Mouse (Mus musculus): Measurements from ENCODE around the gene Inpp5b.

Gene Inpp5b

DNA sequence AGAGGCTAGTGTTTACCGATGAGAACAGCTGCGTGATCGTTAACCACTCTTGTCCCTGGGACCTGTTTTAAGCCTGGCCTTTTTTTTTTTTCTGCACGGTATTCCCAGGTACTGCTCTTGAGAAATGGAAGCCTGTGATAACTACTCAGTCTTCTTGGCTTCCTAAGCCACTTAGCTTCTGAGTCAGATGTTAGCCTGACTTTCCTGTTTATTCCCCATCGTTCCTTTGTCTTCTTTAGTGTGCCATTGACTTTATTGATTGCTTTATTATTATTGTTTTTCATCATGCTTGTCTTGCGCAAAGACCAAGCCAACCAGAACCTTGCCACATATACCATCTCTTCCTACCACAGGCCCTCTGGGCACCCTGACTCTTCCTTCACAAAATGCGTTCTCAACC is 68.4 kb downstream of the Inpp5b start:
- no peak for DNase-seq (ENCODE audit: low read depth, low spot score)

DNA sequence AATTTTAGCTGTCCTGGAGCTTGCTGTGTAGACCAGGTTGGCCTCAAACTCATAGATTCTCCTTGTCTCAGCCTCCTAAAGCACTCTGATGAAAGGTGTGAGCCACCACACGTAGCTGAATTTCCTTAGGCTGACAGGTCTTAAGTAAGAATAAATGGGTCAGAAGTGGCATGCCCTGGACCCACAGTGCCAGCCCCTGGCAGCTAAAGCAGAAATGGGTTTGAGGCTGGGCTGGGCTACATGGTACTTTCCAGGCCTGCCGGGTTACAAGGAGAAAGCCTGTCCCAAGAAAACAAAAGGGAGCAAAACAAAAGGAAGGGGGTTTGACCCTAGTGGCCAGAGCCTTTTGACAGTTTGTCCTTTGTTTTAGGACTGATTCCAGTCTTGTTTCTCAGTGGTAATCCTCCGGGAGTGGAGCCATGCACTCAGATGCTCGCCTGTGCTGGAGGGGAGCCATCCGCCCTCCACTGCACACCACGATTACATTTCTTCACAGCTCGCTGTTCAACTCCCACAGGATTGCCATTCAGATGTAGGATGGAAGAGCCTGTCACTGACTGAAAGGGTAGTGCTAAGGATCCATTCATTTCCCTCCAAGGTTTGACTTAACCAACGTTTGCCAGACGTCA is 69.8 kb downstream of the Inpp5b start:
- no peak for DNase-seq (ENCODE audit: low read depth, low spot score)

DNA sequence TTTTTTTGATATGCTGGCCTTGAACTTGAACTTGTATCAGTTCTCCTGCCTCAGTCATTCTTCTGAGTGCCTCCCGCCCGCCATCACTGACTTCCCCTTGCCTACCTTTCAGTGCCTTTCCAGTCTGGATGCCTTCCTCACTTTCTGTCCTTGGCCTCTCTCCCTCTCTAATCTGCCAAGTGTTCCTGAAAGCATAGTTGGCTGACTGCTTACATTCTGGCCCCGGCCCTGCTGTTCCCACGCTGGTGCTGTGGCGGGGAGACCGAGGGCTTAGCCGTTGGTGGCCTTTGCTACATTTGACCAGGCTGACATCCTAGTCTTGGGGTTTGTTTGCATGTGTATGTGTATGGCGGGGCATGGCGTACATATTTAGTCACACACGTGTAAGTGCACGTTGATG is 74.3 kb downstream of the Inpp5b start:
- DNase-seq (ENCODE audit: low read depth, low spot score): no peak

DNA sequence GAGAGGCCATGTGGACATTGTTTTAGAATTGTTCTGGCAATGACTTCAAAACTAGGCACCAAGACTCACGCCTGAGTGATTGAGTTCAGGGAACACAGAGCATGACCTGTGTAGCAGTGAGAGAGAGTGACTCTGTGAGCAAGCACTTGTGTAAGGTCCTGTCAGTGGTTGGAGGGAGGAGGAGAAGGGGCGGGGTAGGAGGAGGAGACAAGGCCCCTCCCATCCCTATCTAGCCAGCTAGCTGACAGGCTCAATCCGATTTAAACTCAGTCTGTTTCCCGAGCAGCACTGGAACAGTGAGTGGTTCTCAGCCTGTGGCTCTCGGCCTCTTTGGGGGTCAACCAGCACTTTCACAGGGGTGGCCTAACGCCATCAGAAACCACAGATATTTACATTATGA is 76.2 kb downstream of the Inpp5b start:
- no peak for DNase-seq (ENCODE audit: low read depth, low spot score)

DNA sequence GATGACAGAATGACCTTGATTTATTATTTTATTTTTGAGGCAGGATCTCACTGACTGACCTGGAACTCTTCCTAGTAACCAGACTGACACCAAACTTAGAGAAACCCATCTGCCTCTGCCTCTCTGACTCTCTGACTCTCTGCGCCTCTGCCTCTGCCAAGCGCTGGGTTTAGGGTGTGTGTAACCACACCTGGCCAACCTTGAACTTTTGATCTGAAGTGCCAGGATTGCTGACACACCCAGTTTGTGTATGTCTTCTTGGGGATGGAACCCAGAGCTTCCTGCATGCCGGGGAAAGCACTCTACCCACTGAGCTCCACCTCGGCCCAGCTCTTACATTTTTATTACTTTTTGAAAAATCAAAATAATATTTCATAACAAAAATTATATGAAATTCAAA is 77.2 kb downstream of the Inpp5b start:
- no peak for DNase-seq (ENCODE audit: low read depth, low spot score)

DNA sequence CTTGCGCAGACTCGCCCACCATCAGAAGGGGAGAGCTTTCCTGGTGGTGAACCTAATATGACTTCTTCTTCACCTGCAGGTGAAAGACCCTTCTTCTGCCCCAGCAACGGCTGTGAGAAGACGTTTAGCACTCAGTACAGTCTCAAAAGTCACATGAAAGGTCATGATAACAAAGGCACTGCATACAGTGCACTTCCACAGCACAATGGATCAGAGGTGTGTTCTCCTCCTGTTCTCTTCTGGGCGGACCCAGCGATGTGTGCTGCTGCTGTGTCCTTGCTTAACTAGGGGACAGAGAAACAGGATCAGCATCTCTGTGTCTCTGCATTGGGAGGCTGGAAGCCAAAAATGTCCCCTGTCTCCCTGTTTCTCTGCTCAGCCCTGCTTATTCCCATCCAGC is 83.3 kb downstream of the Inpp5b start:
- DNase-seq (ENCODE audit: low read depth, low spot score): no peak

DNA sequence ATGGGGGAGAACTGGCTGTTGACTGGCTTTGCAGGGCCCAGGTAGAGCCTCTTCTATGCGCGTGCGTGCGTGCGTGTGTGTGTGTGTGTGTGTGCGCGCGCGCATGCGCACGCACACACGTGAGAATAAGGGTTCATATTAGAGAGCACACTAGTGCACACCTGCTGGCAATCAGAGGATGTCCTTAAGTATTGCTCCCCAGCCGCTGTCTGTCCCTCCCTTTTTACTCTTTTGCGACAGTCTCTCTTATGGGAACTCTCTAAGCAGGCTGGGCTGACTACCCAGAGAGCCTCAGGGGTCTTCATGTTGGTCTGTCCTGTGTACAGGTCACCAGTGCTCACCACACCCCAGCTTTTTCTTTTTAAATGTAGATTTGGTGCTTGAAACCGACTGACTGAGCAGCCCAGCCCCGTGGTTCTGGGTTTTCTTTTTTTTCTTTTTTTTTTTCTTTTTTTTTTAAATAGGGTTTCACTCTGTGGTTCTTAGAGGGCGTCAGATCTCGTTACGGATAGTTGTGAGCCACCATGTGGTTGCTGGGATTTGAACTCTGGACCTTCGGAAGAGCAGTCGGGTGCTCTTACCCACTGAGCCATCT is 83.8 kb downstream of the Inpp5b start:
- no peak for DNase-seq (ENCODE audit: low read depth, low spot score)

DNA sequence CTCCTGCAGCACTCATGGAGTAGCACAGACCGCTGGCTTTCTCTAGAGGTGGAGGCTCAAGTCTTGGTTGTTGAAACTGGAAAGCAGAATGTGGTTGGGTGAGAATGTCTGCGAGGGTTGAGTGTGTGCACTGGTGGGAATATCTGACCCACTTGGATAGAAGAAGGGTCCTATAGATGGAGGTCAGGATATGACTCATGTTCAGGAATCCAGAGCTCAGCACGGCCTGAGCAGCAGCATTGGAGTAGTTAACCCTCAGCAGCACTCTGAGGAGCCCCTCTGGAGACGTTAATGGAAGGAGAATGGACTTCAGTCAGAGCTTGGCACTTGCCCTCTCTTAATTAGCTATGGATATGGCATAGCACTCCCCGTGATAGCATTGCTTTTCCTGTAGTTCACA is 88.0 kb downstream of the Inpp5b start:
- no peak for DNase-seq (ENCODE audit: low read depth, low spot score)

DNA sequence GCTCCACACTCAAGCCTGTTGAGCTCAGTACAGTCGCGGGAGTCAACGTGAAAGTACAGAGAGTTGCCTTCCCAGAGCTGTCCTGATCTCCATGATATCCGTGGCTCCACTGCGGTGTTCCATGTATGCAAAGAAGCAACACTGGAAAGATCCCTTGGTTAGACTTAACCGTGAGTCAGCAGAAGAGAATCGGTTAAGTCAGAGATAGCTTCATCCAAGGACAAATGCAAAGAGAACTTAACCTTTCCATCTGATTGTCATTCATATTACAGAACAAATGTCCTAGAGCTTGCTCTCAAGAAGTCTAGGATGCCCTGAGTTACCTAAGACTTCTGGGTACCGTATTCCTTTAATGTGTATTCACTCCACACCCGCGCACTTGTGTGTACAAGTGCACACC is 91.1 kb downstream of the Inpp5b start:
- DNase-seq (ENCODE audit: low read depth, low spot score): no peak

DNA sequence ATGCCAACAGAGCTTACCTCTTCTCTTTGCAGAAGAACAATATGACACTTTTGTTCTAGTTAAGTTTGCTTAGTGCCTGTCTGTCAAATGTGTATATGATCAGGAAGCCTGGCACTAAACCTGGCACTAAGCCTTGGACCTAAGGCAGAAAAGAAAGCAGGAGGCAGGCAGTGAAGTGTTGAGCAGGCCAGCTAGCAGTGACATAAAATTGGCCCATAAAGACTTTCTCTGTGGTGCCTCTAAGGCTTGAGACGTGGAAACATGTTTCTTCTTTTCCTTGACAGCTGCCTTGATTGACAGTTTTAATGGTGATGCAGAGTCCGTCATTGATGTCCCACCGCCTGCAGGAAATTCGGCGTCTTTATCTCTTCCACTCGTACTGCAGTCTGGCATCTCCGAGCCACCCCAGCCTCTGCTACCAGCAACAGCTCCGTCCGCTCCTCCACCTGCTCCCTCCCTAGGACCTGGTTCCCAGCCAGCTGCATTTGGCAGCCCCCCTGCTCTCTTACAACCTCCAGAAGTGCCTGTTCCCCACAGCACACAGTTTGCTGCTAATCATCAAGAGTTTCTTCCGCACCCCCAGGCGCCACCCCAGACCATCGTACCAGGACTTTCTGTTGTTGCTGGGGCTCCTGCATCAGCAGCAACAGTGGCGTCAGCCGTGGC is 96.5 kb downstream of the Inpp5b start:
- no peak for DNase-seq (ENCODE audit: low read depth, low spot score)

DNA sequence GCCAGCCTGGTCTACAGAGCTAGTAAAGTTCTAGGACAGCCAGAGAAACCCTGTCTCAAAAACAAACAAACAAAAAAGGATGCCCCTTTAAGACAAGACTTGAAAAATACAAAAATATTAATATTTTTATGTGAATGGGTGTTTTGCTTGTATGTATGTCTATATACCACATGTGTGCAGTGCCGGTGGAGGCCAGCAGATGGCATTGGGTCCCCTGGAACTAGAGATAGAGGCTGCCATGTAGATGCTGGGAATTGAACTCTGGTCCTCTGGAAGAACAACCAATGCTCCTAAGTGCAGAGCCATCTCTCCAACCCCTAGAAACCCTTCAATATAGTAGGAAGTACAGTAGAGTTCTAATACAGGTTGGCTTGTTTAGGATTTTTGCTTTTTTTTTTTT is 99.3 kb downstream of the Inpp5b start:
- no peak for DNase-seq (ENCODE audit: low read depth, low spot score)

DNA sequence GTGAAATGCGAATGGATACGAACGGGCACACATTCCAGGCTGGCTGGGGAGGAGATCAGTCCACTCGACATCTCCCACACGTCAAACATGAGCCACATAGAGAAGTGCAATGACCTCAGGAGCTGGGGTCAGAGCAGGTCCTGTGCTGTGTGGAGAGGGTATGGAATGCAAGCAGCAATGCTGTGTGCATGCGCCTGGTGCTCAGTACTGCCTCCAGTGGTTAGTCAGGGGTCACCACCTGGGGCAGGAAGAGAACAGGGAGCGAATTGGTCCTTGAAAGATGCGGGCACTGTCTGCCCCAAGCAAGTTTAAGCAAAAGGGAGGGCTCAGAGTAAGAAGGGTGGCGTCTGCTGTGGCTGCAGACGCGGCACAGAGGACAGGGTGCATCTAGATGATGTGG is 101.8 kb downstream of the Inpp5b start:
- no peak for DNase-seq (ENCODE audit: low read depth, low spot score)

DNA sequence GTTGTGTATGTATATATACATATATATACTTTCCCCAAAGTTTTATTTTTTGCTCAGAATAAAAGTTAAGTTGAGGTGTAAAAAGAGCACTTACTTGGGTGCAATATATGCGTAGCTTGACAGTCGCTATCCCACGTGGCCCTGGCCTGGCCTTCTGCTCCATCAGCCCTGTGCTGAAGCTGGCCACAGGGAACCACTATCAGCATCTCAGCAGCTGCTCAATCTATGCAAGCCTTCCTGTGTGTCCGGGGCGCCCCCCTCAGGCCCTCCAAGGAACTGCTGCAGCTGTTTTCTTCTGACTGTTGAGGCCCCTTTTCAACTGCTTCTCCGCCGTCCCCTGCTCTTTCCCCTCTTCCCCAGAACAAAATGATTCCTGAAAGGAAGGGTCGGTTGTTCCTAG is 105.9 kb downstream of the Inpp5b start:
- peak; percentile 61 for DNase-seq (ENCODE audit: low read depth, low spot score)

DNA sequence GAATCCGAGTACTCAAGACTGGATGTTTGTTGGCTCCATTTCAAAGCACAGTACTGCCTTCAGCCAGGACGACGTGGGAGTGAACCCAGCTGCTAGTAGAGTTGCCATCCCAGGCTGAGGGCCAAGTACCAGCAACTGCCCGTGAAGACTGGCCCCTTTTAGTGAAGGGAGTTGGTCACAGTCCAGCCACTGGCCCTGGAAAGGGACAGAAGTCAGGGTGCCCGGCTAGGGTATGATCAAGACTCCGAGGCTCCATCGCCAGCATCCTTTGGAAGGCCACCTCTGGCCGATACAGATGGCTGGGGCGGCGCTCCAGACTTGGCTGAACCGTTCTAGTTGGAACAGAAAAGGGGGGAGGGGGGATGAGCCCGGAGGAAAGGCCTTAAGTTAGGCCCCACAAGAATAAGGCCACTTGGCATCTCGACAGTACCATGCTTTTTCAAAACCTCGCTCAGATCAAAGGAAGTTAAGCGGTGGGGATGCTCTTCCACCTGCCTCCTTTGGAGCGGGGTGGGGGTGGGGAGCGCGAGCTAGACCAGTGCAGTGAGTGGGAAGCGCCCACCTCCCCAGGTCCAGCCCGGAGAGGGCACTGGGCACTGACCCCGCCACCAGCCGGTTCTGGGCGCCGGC is 108.1 kb downstream of the Inpp5b start:
- DNase-seq (ENCODE audit: low read depth, low spot score): no peak

DNA sequence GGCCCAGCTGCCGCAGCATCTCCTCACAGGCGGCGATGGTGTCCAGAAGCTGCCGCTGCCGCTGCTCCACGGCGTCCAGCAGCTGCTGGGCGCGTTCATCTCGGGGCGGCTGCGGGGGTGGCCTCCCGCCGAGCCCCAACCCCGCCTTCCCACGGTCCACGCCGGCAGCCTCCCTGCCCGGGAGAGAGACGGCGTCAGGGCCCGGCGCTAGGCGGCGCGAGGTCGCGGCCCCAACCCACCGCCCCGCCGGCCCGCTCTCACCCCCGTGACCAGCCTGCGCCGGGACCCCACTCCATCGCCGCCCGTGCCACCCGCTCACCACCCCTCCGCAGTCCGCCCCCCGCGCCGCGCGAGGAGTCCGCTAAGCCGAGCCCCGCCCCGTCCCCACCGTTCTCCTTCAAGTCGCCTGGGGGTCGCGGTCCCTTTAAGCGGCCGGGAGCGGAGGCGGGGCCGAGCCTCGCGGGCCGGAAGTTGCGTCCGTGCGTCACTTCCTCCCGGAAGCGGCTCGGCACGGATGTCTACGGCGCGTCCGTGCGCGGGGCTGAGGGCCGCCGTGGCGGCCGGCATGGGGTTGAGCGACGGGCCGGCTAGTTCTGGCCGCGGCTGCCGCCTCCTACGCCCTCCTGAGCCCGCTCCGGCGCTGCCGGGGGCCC is 108.7 kb downstream of the Inpp5b start, which contains the start of gene Yrdc:
Gene Yrdc (plus strand): TSS at position 419 of the 653 bp plus-strand sequence.
- DNase-seq (ENCODE audit: low read depth, low spot score): peak; percentile 92
